Mouse (Mus musculus): ENCODE results near the gene Cox17. TPM values are rescaled to one million over a fixed set of nuclear protein-coding genes. Genes with fewer than 3 reads are reported as not detected.
"Not testable (repeated sequence)": the region's sequence is repeated elsewhere in the genome, so short reads cannot be mapped to it uniquely, and the experiment has no call there.

Cox17 gene
- 100 to 1,000 TPM; 121 to 152 TPM for total RNA-seq (2021)
- long read RNA-seq, experiment 1, transcript Cox17-204 (2 exons, 2,396 nt) = minor isoform, 35 of 443 reads
- long read RNA-seq, experiment 1, transcript Cox17-201 (3 exons, 444 nt) = major isoform, 389 of 443 reads
- long read RNA-seq, experiment 1, partial matches to known transcripts = 0 of 443 reads
- long read RNA-seq, experiment 1, other reads (novel, unspliced or antisense) = 18 of 443 reads
- long read RNA-seq, experiment 2, transcript Cox17-201 (3 exons, 444 nt) = major isoform, 494 of 585 reads
- long read RNA-seq, experiment 2, transcript Cox17-204 (2 exons, 2,396 nt) = minor isoform, 64 of 585 reads
- long read RNA-seq, experiment 2, partial matches to known transcripts = 0 of 585 reads
- long read RNA-seq, experiment 2, other reads (novel, unspliced or antisense) = 27 of 585 reads

DNA sequence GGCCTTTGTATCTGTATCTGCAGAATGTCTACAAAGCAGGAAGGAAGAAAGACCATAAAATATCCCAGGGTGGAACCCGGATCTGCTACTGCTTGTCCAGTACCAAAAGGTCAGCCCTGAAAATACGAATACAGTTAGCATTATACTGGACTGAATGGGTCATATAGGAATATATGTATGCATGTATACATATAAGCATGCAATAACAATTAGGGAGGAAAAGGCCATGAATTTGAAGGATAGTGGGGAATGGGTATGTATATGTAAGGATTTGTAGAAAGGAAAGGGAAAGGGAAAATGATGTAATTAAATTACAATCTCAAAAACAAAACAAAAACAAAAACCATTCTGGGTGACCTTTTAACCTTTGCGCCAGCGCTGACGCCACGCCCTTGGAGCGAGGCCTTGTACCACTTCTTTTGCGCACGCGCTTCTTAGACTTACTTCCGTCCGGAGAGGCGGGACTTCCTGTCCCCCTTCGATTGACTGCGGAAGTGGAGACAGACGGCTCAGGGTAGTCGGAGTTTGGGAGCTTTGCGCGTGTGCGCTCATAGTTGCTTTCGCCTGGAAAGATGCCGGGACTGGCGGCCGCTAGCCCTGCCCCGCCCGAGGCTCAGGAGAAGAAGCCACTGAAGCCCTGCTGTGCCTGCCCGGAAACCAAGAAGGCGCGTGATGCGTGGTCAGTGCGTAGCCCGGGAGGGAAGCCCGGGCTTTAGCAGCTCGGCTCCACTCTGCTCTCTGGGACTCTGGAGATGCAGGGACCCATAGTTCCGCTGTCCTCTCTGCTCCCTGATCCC, at the start of gene Cox17, which contains the start of gene Gm21987:
Gene Cox17, plus strand, starts transcription at position 463 of the 797 bp plus-strand sequence.
Gene Gm21987, plus strand, starts transcription at position 512 of the 797 bp plus-strand sequence.
- peak; percentile 90 to 91 for DNase-seq
- intact Hi-C loops (cut with DNase I) = no loop called here

DNA sequence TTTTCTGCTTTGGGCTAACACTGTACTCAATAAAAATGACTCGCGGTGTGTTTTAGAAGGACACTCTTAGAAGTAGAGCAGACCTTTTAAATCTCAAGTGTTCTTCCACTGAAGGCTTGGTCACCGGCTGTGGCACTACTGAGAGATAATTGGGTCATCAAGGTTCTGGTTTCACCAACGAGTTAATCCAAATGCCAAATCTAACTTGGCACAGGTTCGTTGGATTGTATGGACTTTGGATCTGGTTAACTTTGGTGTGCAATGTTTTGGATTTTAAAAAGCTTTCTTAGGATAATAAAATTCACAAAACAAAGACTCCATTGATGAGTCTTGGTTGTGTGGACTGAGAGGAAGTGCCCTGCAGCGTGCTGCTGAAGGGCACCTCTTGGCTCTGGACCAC, 48.4 kb upstream of the Cox17 start:
- intact Hi-C loops (cut with DNase I) = no loop called here
- DNase-seq = no peak

DNA sequence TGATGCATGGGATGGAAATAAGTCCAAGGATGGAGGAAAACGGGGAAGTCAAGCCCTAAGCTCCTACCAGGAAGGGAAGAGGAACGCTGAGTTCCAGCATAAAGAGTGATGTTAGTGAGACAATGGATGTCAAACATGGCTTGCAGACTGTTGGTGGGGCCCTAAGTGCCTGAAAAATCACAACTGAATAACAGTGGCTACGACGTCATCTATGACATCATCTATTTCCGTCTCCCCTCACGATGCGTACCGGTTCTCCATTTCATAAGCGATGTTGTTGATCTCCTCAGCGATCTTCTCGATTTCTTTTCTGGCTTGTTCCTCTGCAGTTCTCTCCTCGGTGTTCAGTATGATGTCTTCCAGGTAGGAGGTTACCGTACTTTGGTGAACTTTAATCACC, 44.4 kb upstream of the Cox17 start:
- no peak for DNase-seq
- intact Hi-C loops (cut with DNase I) = no loop called here

DNA sequence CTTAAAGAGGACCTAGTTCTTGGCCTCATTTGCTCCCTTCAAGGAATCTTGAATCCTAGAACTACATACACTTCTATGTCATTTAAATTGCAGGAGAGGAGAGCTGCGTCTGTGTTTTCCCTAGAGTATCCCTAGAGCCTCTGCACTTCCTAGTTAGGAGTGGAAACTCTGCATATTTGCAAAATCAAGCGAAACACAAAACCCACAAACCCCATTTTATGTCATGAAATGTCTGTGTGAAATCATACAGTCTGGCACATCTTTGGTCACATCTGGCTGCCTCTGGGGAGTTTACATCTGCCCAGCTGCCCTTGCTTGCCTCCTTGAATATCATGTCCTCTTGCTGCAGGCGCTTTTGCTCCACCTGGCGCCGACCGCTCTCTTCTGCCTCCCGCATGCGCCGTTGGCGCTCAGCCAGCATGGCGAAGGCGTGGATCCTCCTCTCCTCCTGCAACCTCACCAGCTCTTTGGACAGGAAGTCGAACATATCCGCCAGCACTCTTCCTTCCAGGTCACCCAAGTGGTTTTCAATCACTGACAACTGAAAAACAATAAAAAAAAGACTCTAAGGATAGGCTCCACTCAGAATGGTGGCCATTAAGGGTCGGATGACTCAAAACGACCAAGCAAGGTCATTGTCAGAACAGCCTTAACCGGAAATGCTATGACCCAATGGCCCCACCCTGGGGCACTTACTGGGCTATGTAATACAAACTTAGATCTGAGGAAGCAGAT, 42.2 kb upstream of the Cox17 start:
- peak in 1 of 2 experiments; percentile 16 for DNase-seq
- intact Hi-C loops (cut with DNase I) = no loop called here

DNA sequence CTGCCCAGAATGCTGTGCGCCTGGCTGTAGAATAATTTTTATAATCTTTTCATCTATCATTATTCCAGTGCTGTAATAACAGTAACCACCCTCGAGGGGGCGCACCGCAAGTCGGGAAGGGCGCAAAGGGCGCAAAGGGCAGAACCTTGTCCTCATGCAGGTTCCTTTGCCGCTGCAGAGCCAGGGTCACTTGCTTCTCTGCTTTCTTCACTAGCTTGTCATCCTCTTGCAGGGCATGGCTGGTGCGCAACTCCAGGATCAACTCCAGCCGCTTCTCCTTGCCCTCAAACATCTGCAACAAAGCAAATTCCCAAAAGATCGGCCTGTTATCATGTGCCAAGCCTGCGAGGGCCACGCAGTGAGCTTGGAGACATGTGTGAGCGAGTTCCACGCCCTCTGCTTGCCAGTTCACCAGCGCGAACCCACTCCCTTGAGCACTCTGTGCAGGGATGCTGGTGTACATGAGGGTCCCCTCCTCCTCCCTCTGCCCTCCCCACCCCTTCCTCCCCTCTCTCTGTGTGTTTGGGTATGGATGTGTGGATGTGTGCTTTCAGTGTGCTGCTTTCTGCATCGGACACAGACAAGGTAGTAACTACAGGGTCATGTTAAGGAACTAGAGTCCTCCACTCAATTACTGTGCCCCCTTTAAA, 40.1 kb upstream of the Cox17 start:
- intact Hi-C loops (cut with DNase I) = no loop called here
- no peak for DNase-seq

DNA sequence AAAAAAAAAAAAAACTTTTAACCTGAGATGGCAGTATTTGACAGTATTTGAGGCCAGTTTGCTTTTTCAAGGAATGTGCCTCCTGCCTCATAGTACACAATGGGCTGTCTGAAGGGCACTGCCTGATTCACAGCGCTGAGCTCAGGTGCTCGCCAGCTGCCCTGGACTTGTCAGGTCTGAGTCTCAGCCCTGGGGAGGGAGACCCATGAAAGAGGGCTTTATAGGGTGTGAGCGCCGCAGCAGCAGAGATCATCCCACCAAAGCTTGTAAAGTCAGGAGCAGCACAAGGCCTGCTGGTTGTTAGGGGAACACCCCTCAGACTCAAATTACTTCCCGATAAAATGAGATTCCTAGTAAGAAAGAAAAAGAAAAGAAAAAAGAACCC, 39.6 kb upstream of the Cox17 start:
- no peak for DNase-seq
- intact Hi-C loops (cut with DNase I) = no loop called here

DNA sequence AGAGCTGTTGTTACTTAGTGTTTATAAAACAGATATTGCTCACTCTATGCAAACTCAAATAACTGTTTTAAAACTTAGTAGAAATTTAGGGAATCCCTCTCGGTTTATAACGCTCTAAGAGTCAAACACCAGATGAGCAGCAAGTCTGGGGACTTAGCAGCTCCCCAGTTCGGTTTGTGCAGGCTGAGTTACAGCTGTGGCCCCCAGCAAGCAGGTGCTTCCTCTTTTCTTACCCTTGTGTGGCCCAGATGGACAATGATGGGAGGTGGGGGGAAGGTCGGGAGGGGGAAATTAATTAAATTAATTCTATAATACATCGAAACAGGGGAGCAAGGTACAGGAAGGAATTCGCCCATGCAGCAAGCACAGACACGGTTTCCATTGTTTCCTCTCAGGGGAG, 39.1 kb upstream of the Cox17 start:
- no peak for DNase-seq
- intact Hi-C loops (cut with DNase I) = no loop called here

DNA sequence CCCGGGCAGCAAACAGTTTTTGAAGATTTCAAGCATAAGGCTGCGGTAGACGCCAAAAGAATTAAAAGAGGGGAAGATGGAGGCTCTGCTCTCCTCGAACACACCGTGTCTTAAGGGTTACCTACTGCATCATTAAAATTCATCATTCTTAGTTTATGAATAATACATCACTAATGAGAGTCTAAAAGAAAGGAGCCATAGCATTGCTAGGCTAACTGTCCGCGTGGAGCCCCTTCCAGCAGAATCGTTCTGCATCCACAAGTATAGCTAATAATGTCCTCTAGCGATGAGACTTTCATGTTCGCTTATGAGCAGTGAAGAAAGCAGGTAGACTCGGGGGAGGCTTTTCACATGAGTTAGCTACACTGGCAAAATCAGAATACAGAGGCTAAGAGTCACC, 38.6 kb upstream of the Cox17 start:
- intact Hi-C loops (cut with DNase I) = no loop called here
- no peak for DNase-seq

DNA sequence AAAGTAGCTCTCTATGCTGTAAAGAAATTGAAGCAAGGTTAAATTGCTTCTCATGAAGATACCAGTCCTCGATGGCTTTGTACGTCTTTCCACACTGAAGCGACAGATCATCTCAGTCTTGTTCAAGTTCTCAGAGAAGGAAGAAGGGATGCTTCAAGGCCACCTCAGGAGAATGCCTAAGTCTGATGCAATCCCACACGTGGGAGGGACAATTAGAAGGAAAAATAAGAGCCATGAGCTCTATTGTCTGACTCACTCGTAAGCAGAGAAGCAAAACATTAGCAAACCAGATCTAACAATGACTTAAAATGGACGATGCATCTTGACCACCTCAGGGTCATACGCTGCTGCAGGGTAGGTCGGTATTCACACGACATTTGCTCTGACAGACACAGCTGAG, 28.3 kb upstream of the Cox17 start:
- DNase-seq = no peak
- intact Hi-C loops (cut with DNase I) = no loop called here

DNA sequence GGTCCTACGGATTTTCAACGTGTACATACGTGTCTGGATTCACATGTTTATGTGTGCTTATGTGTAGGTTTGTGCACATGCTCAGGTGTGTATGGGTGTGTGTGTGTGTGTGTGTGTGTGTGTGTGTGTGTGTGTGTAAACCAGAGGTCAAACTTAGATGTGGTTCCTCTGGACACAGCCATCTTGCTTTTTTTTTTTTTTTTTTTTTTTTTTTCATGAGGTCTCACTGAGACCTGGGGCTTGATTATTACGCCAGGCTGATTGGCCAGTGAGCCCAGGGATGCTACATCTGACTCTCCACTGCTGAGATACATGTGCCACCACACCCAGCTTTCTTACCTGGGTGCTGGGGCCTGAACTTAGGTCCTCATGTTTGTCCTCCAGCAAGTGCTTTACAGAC, 27.7 kb upstream of the Cox17 start:
- intact Hi-C loops (cut with DNase I) = no loop called here
- no peak for DNase-seq

DNA sequence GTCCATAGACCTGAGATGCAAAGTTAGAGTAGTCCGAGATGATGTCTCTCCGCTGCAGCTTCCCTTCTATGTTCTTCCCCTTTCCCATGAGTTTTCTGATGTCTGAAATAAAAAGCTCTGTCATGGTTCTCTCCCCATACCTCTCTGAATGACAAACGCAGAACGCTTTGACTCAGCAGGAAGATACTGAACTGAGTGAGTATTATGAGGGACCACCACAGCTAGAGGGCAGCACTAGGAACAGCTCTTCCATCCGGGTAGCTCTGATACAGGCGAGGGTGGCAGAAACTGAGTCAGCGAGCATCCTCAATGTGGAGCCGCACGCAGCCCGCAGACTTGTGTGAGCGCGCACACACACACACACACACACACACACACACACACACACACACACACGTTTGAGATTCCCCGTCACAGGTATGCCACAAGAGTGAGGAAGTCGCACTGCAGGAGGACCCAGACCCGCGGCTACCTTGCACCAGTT, 25.3 kb upstream of the Cox17 start:
- intact Hi-C loops (cut with DNase I) = no loop called here

DNA sequence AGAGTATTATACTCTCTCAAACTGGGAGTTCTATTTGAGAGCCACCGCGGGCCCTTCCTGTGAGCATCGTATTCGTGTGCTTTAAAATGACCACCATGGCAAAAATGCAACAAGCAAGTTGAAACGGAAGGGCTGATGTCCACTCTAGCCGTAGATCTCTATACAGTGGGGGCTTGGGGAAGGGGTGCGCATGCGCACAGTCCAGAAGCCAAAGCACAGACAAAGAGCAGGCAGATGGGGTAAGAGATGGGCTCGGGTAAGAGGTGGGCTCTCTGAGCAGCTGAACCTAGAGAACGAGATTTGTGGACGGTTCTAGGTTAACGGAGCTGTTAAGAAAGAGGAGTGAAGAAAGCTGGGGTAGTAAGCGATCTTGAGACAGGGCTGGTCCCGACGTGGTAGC, 22.5 kb upstream of the Cox17 start:
- intact Hi-C loops (cut with DNase I) = no loop called here
- DNase-seq = no peak

More for the DNA sequence above, 25.3 kb upstream of the Cox17 start:
- DNase-seq = no peak

DNA sequence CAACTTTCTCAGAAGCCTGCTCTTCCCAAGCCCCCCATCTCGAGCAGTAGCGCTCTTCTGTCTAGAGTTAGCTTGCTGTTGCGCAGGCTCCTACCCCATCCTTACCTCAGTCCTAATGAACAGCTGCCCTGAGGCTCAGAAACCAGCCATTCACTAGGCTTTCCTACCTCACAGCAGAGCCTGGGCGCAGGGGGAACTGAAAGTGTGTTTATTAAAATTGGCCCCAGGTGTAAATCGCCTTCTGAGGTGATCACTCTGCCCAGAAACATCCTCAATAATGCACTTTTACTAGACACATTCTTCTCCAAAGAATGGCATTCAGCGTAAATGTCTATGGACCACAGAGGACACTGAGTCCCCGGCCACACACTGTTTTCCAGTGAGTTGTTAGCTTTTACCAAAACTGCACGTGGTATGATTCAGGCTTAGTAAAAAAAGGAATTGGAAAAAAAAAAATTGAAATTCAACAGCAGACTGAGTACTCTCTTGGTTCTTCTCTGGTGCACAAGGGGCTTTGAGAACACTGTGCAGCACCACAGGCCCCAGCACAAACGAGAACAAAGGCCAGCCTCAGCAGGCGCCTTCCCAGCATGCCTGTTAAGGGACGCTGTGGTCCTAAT, 19.9 kb upstream of the Cox17 start:
- intact Hi-C loops (cut with DNase I) = no loop called here
- no peak for DNase-seq

DNA sequence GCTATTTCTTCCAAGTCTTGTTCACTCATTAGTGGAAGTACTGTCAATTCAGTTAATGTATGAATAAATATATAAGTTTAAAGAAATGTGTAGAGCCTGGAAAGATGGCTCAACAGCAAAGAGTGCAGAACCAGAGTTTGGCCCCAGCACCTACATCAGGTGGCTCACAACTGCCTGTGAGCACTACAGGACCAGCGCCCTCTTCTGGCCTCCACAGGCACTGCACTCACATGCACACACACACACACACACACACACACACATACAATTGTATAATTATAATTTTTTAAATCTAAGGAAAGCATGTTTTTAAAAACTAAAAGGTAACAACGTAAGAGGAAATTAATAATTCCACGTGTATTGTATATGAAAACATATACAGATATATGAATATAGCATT, 17.5 kb upstream of the Cox17 start:
- intact Hi-C loops (cut with DNase I) = no loop called here
- DNase-seq = no peak

DNA sequence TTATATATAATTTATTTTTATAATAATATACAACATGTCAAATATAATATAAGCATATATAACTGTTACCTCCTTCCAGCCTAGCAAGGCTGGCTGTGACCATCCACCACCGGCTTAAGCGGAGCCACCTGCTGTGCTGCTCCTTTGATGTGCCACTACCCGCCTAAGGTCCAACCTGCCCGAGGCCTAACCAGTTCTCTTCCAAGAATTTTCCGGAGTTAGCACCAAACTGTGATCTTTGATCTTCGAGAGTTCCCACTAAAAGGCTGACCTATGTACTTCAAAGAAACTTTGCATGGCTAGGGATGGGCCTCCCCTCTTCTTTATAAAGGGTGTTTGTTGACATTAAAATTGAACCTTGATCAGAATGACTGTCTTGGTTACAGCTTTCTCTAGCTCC, 12.4 kb upstream of the Cox17 start:
- intact Hi-C loops (cut with DNase I) = no loop called here
- no peak for DNase-seq

DNA sequence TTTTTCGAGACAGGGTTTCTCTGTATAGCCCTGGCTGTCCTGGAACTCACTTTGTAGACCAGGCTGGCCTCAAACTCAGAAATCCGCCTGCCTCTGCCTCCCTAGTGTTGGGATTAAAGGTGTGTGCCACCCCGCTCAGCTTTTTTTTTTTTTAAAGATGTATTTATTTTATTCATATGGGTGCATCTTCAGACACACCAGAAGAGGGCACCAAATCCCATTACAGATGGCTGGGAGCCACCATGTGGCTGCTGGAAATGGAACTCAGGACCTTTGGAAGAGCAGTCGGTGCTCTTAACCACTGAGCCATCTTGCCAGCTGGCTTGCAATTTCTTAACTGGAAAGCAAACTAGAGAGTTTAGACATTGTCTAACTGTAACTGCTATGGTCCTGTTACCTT, 8.7 kb upstream of the Cox17 start:
- intact Hi-C loops (cut with DNase I); DNase-seq: not testable (repeated sequence)

DNA sequence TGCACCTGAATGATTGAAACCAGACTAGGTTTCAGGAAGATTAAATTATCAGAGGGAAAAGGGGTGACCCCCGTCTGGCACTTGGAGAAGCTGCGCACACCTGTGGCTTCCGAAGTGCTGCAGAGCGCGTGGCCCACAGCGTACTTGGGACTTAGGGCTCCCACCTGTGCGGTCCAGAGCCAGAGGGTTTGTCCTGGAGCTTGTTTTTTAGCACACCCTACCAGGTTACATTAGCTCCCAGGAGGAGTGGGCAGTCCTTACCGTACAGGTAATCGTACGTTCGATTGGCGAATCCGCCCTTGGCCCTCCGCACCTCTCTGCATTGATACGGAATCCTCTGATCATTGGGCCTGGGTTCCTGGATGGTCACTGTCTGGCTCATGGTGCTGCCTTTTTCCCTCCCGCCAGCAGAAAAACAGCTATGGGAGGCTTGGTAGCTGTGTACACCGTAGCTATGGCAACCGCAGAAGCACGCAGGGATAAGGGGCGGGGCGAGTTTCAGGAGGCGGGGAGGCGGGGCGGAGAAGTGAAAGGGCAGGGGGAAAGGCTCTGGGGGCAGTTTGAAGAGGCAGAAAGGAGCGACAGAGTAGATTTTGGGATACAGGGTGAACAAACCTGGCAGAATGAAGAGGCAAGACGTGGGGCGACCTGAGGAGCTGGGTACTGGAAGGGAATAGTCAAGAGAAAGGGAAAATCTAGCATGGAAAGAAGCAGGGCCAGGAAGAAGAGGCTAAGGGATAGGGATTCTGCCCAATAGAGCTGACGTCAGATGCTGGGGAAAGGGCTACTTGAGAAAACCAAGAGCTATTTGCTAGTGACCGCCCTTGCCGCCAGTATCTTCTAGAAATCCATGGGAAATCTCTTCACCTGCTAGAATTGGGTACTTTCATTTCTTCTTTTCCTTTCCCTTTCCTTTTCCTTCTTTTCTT, 5.1 kb upstream of the Cox17 start, which contains the start of gene Maats1:
Gene Maats1, minus strand, starts transcription at position 748 of the 929 bp plus-strand sequence.
- intact Hi-C loops (cut with DNase I) = no loop called here
- DNase-seq = peak; percentile 57 to 73

DNA sequence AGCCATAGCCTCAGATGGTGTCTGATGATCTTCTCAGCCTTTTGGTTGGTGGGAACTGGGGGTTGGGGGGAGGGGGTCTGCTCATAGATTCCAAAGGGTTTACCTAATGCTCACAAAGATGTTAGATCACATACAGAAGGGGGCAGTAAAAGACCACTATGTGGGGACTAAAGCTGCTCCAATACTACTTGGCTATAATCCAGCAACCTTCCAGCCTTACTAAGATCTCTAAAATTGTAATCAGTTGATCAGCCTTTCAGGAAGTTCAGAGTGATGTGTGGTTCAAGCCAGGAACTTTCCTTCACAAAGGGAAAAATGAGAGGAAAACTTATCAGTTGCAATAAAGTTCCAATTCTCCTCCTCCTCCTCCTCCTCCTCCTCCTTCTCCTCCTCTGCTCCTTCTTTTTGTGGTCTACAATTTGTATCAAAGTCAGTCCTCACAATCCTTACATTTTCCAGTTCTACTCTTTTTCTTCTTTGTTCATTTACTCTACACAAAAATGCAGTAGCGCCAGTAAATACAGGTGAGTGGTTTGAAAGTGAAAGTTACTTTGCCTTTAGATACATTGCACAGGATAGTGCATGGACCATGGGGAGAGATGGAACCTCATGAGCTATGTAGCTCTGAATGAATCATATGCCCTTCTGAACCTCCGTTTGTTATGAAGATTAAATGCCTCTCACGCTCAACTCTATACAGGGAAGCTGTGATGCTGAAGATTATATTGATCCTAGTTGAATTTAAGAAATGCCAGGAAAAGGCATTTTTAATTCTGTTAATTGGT, 1.7 kb upstream of the Cox17 start:
- intact Hi-C loops (cut with DNase I) = loop anchor here (2.0 kb wide), 2 partner anchors 138 to 162 kb away; no protein-coding TSS in a partner anchor

More for the DNA sequence above, 1.7 kb upstream of the Cox17 start:
- no peak for DNase-seq
